Comparison of ENCODE assay signal across 17 mouse cellular contexts in the genomic region with DNA sequence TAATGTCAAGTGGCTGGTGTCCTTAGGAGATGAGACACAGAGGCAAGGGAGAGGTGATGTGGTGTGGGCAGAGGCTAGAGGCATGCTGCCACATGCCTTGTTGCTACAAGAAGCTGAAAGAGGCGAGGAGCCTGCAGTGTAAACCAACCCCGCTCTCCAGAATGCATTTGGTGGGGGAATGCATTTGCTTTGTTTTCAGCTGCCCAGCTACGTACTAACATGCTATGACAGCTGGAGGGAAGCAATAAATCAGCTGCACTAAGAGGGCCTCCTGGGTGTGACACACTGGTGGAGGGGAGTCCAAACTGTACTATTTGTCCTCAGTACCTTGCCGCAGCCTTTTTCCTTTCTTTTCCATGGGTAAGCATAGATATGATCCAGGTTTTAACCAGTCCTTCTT.
DNase-seq lines count a peak whose midpoint lies in the region; ATAC-seq and TF ChIP-seq lines count a peak whose summit lies in the region.
"Had no signal": no experiment of that assay in that cellular context is flagged by ENCODE, and none has a peak within 500 bp of the region (broad histone marks: within the 10 kb centered on the region; RNA-seq: fewer than 3 reads in every experiment).

No protein-coding gene starts in this region.

- no peaks in the 10 kb centered on the region for H3K36me3 ChIP-seq in C2C12 (ENCODE audit: control insufficient read depth, insufficient read depth)
- H3K36me3 ChIP-seq in limb, embryonic 13.5 days = no peaks in the 10 kb centered on the region
- H3K36me3 ChIP-seq in forebrain, embryonic 14.5 days (ENCODE audit: control insufficient read depth, insufficient read depth, low read length) = no peaks in the 10 kb centered on the region
- H3K36me3 ChIP-seq: embryonic facial prominence, embryonic 12.5 days; liver, embryonic 12.5 days; neural tube, embryonic 12.5 days had no signal

- no peaks in the 10 kb centered on the region for H3K27me3 ChIP-seq in C2C12 (ENCODE audit: control insufficient read depth, insufficient read depth, insufficient read length)
- H3K27me3 ChIP-seq in limb, embryonic 13.5 days = no peaks in the 10 kb centered on the region
- H3K27me3 ChIP-seq in forebrain, embryonic 14.5 days (replicated peaks; ENCODE audit: control insufficient read depth, insufficient read depth, low read length) = no peaks in the 10 kb centered on the region
- H3K27me3 ChIP-seq: embryonic facial prominence, embryonic 12.5 days; liver, embryonic 12.5 days; neural tube, embryonic 12.5 days had no signal

- WGBS in limb, embryonic 13.5 days = 47% methylated on average over 4 of the region's 4 CpGs
- 80% methylated on average over 4 of the region's 4 CpGs for whole genome bisulfite sequencing in forebrain, embryonic 14.5 days

- no peak overlapping the region for H3ac ChIP-seq in C2C12 (ENCODE audit: control insufficient read depth, insufficient read length, low read depth)

- no peaks in the 10 kb centered on the region for H3K9me3 ChIP-seq in limb, embryonic 13.5 days
- no peaks in the 10 kb centered on the region for H3K9me3 ChIP-seq in forebrain, embryonic 14.5 days (replicated peaks; ENCODE audit: control insufficient read depth, low read length)
- H3K9me3 ChIP-seq: embryonic facial prominence, embryonic 12.5 days; liver, embryonic 12.5 days; neural tube, embryonic 12.5 days had no signal

- H3K79me3 ChIP-seq in C2C12 (ENCODE audit: low read depth) = no peaks in the 10 kb centered on the region

- H3K9ac ChIP-seq in limb, embryonic 13.5 days = no peak overlapping the region
- H3K9ac ChIP-seq in forebrain, embryonic 14.5 days (ENCODE audit: low read length) = no peak overlapping the region
- H3K9ac ChIP-seq: embryonic facial prominence, embryonic 12.5 days; liver, embryonic 12.5 days; neural tube, embryonic 12.5 days had no signal

- no peak overlapping the region for H3K4me3 ChIP-seq in C2C12 (ENCODE audit: insufficient read depth, poor library complexity, severe bottlenecking)
- no peak overlapping the region for H3K4me3 ChIP-seq in limb, embryonic 13.5 days
- no peak overlapping the region for H3K4me3 ChIP-seq in forebrain, embryonic 14.5 days (ENCODE audit: low read depth, low read length)
- H3K4me3 ChIP-seq: embryonic facial prominence, embryonic 12.5 days; heart, adult 2 months; layer of hippocampus, adult 2 months; liver, embryonic 12.5 days; neural tube, embryonic 12.5 days had no signal

- no peaks in the 10 kb centered on the region for H3K4me1 ChIP-seq in limb, embryonic 13.5 days
- no peaks in the 10 kb centered on the region for H3K4me1 ChIP-seq in forebrain, embryonic 14.5 days (ENCODE audit: control insufficient read depth, insufficient read depth, low read length)
- H3K4me1 ChIP-seq: embryonic facial prominence, embryonic 12.5 days; liver, embryonic 12.5 days had no signal

- ATAC-seq in limb, embryonic 13.5 days (ENCODE audit: low FRiP score, low read depth) = peak; percentile 71
- ATAC-seq in forebrain, embryonic 14.5 days = no peak
- no peak for ATAC-seq in granulocyte monocyte progenitor cell, adult 5-6 weeks (replicated peaks; ENCODE audit: poor library complexity, severe bottlenecking)
- ATAC-seq: hindbrain, postnatal 0 days; liver, embryonic 12.5 days; midbrain, embryonic 16.5 days had no signal

- H3K79me2 ChIP-seq in C2C12 (ENCODE audit: control insufficient read depth, insufficient read depth) = no peaks in the 10 kb centered on the region

- no peak for TF ChIP-seq CTCF in C2C12 (IDR thresholded peaks at IDR 0.05; ENCODE audit: control insufficient read depth, insufficient read depth, insufficient read length)

- DNase-seq in embryo, embryonic 10.5 days (ENCODE audit: low spot score) = peak; percentile 24
- peak; percentile 56 for DNase-seq in lung, postnatal 36 days
- DNase-seq in forebrain, embryonic 14.5 days (ENCODE audit: low spot score) = no peak
- no peak for DNase-seq in layer of hippocampus, postnatal 10 days (ENCODE audit: low spot score in 2 of 2)
- DNase-seq: adrenal gland, postnatal 10 days; cerebellum, adult 8-10 months; heart, adult 2 months; thymus, postnatal 14 days had no signal

- H3K4me2 ChIP-seq in limb, embryonic 13.5 days (replicated peaks) = no peak overlapping the region
- no peak overlapping the region for H3K4me2 ChIP-seq in forebrain, embryonic 14.5 days (ENCODE audit: low read length)
- H3K4me2 ChIP-seq: embryonic facial prominence, embryonic 12.5 days; liver, embryonic 12.5 days; neural tube, embryonic 12.5 days had no signal

- H3K27ac ChIP-seq in limb, embryonic 13.5 days = 0 out of 2 replicates have a peak overlapping the region, but pooled peaks have one; percentile 67
- H3K27ac ChIP-seq in forebrain, embryonic 14.5 days (ENCODE audit: low read depth, low read length) = no peak overlapping the region
- H3K27ac ChIP-seq: embryonic facial prominence, embryonic 12.5 days; heart, adult 2 months; hindbrain, postnatal 0 days; layer of hippocampus, adult 2 months; liver, embryonic 12.5 days; neural tube, embryonic 12.5 days had no signal

TF ChIP-seq in C2C12, 6 proteins besides CTCF, POLR2A, EP300 and RAD21:
- no peak for TF ChIP-seq FOSL1 (IDR thresholded peaks at IDR 0.05; ENCODE audit: insufficient read depth, low read length, poor library complexity, severe bottlenecking)
- TF ChIP-seq USF1 (IDR thresholded peaks at IDR 0.05; ENCODE audit: low read depth) = no peak
- TF ChIP-seq CEBPB (IDR thresholded peaks at IDR 0.05; ENCODE audit: low read depth) = no peak
- no peak for TF ChIP-seq MYOG (IDR thresholded peaks at IDR 0.05; ENCODE audit: control insufficient read depth, extremely low read depth, insufficient read length)
- peak; percentile 70 for TF ChIP-seq MYOD1 (IDR thresholded peaks at IDR 0.05; ENCODE audit: control insufficient read depth, insufficient read length, low read depth)

Comparison
In these comparisons a context has a peak if more than half of its experiments do, and no peak if none do; other contexts are left out.
1. DNase-seq: peak in embryo, embryonic 10.5 days (single experiment) and lung, postnatal 36 days (single experiment); none in forebrain, embryonic 14.5 days (single experiment) and layer of hippocampus, postnatal 10 days (0 of 2).